Mouse (Mus musculus) spleen, adult 18-20 months (tissue): ENCODE data around the gene Slc18b1.
A peak's percentile ranks its signal among the peaks of the same experiment; 100 is the strongest.

Experiments
- DNase-seq, 2 experiments: peaks; one replicate each; pipeline ENCODE4 v3.0.0; 2022; ENCODE audit warnings: mixed read lengths in 2 of 2

Gene Slc18b1

GRCm38 (mm10) chr10:23811635-23812437, 15.1 kb downstream of the Slc18b1 start:
- DNase-seq, result peak in 1 of 2 experiments; percentile 70

GRCm38 (mm10) chr10:23812438-23812759, 15.6 kb downstream of the Slc18b1 start:
- no peak for DNase-seq

- DNase-seq, result no peak
Measured at GRCm38 (mm10) chr10:23812852-23813766, 16.3 kb downstream of the Slc18b1 start.

GRCm38 (mm10) chr10:23815168-23815567, 18.4 kb downstream of the Slc18b1 start:
- DNase-seq, result peak; percentile 17 to 70

GRCm38 (mm10) chr10:23816241-23816640, 19.5 kb downstream of the Slc18b1 start:
- no peak for DNase-seq

GRCm38 (mm10) chr10:23826516-23826915, 29.7 kb downstream of the Slc18b1 start:
- no peak for DNase-seq

- DNase-seq, result no peak
Measured at GRCm38 (mm10) chr10:23836003-23836964, 39.5 kb downstream of the Slc18b1 start.

GRCm38 (mm10) chr10:23837115-23837514, 40.3 kb downstream of the Slc18b1 start:
- DNase-seq, result no peak

- DNase-seq, result no peak
Measured at GRCm38 (mm10) chr10:23838910-23839309, 42.1 kb downstream of the Slc18b1 start.

GRCm38 (mm10) chr10:23839368-23839767, 42.6 kb downstream of the Slc18b1 start:
- DNase-seq, result no peak

GRCm38 (mm10) chr10:23840496-23840895, 43.7 kb downstream of the Slc18b1 start:
- DNase-seq, result no peak

GRCm38 (mm10) chr10:23851228-23851912, 54.6 kb downstream of the Slc18b1 start, which contains the start of gene Vnn3:
Gene Vnn3, plus strand, starts transcription at chr10:23851462.
- DNase-seq, result no peak

- DNase-seq, result no peak
Measured at GRCm38 (mm10) chr10:23852096-23852495, 55.3 kb downstream of the Slc18b1 start.

GRCm38 (mm10) chr10:23864362-23865312, 67.9 kb downstream of the Slc18b1 start:
- DNase-seq, result no peak
